Mouse (Mus musculus) brain, embryonic 14.5 days (tissue): ENCODE results near the gene Ly86. TPM values are rescaled to one million over a fixed set of nuclear protein-coding genes. Genes with fewer than 3 reads are reported as not detected.

ENCODE experiments used
- DNase-seq: peaks from one replicate; pipeline ENCODE4 v3.0.0-alpha.2; 2011; ENCODE audit warnings: low read depth
- CTCF ChIP-seq: fragments of 200-500 bp; IDR thresholded peaks from 2 replicates; pipeline ENCODE4 v1.5.1; 2012; ENCODE audit warnings: inconsistent platforms, mild to moderate bottlenecking, moderate library complexity, borderline replicate concordance; ENCODE audit not compliant: insufficient read depth, insufficient read length; ENCODE audit errors: extremely low read depth
- POLR2A ChIP-seq: fragments of 200-500 bp; IDR thresholded peaks from 2 replicates; pipeline ENCODE4 v1.6.1; 2012; ENCODE audit warnings: mild to moderate bottlenecking, inconsistent platforms, borderline replicate concordance; ENCODE audit not compliant: poor library complexity, insufficient read depth, insufficient read length, severe bottlenecking; ENCODE audit errors: extremely low read depth
- polyA plus RNA-seq: library from polyadenylated mRNA; depleted of rRNA; stranded (reverse); fragments of >200 nt; gene quantifications from 2 replicates; pipeline ENCODE4 v1.2.3, GENCODE M21; 2012; rRNA removed

Gene Ly86
- 5.6 and 6.0 TPM in 2 replicates for polyA plus RNA-seq

GRCm38 (mm10) chr13:37344909-37345772 is at the start of gene Ly86:
Ly86 (plus strand) TSS chr13:37345208.
- no peak for DNase-seq
- TF ChIP-seq POLR2A (no peak), CTCF (no peak)

- TF ChIP-seq CTCF = no peak
- DNase-seq = peak; percentile 55
Measured at GRCm38 (mm10) chr13:37297886-37298285, 47.1 kb upstream of the Ly86 start.

GRCm38 (mm10) chr13:37298856-37299255 is 46.2 kb upstream of the Ly86 start:
- TF ChIP-seq CTCF = no peak
- no peak for TF ChIP-seq POLR2A
- peak; percentile 30 for DNase-seq

GRCm38 (mm10) chr13:37302877-37303276 is 42.1 kb upstream of the Ly86 start:
- TF ChIP-seq CTCF (no peak), POLR2A (no peak)

GRCm38 (mm10) chr13:37308006-37308405 is 37.0 kb upstream of the Ly86 start:
- TF ChIP-seq POLR2A = no peak
- no peak for TF ChIP-seq CTCF
- no peak for DNase-seq

More at GRCm38 (mm10) chr13:37302877-37303276, 42.1 kb upstream of the Ly86 start:
- no peak for DNase-seq

- DNase-seq = peak; percentile 72
- TF ChIP-seq CTCF (no peak), POLR2A (no peak)
Measured at GRCm38 (mm10) chr13:37309296-37309695, 35.7 kb upstream of the Ly86 start.

GRCm38 (mm10) chr13:37310331-37310730 is 34.7 kb upstream of the Ly86 start:
- no peak for TF ChIP-seq POLR2A
- TF ChIP-seq CTCF = no peak
- no peak for DNase-seq

- DNase-seq = peak; percentile 94
- TF ChIP-seq POLR2A (no peak), CTCF (no peak)
Measured at GRCm38 (mm10) chr13:37311555-37312221, 33.3 kb upstream of the Ly86 start.

GRCm38 (mm10) chr13:37312222-37312928 is 32.6 kb upstream of the Ly86 start:
- DNase-seq = peak; percentile 98
- TF ChIP-seq POLR2A (no peak), CTCF (peak; percentile 83)

GRCm38 (mm10) chr13:37312951-37313350 is 32.1 kb upstream of the Ly86 start:
- no peak for DNase-seq

GRCm38 (mm10) chr13:37325504-37325903 is 19.5 kb upstream of the Ly86 start:
- TF ChIP-seq CTCF = peak; percentile 54; the same call in 1 of the 2 replicates
- TF ChIP-seq POLR2A = no peak
- DNase-seq = peak; percentile 48

More at GRCm38 (mm10) chr13:37312951-37313350, 32.1 kb upstream of the Ly86 start:
- TF ChIP-seq POLR2A (no peak), CTCF (no peak)
